ENCODE assay signal across 29 mouse cellular contexts in the genomic region with DNA sequence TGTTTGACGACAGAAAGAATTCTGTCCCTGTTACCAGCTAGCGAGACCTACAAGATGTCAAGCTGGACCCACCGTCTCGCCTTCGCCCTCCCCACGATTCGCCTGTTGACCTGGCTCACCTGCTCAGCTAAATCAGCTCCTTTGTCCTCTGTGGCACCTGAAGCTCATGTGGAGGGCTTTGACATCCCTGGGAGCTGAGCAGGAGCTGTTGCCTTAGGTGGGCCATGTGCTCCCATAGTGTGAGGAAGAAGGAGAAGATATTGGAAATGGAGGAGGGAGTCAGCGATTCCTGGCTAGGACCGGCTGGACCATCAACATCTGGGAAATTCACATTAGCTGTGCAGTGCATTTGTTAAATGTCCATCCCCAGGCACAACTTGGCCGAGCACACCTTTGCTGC. TPM values are rescaled to one million over a fixed set of nuclear protein-coding genes. Genes with fewer than 3 reads are reported as not detected.
DNase-seq lines count a peak whose midpoint lies in the region; ATAC-seq lines count a peak whose summit lies in the region.
"Had no signal": no experiment of that assay in that cellular context is flagged by ENCODE, and none has a peak within 500 bp of the region (broad histone marks: within the 10 kb centered on the region; RNA-seq: fewer than 3 reads in every experiment).

No protein-coding gene starts in this region.

- H3K36me3 ChIP-seq in intestine, embryonic 14.5 days (ENCODE audit: control insufficient read depth, insufficient read depth, low read length), result peaks cover 74% of the 10 kb centered on the region
- H3K36me3 ChIP-seq in intestine, embryonic 15.5 days, result peaks cover 49% of the 10 kb centered on the region

- no peaks in the 10 kb centered on the region for H3K27me3 ChIP-seq in intestine, embryonic 14.5 days (replicated peaks; ENCODE audit: control insufficient read depth, insufficient read depth, low read length)
- no peaks in the 10 kb centered on the region for H3K27me3 ChIP-seq in intestine, embryonic 15.5 days (replicated peaks)
- H3K27me3 ChIP-seq: CH12.LX; embryonic facial prominence, embryonic 13.5 days; embryonic facial prominence, embryonic 15.5 days; forebrain, embryonic 12.5 days; Patski had no signal

- no peaks in the 10 kb centered on the region for H3K4me1 ChIP-seq in intestine, embryonic 14.5 days (replicated peaks; ENCODE audit: control insufficient read depth, insufficient read depth, low read length)
- no peaks in the 10 kb centered on the region for H3K4me1 ChIP-seq in intestine, embryonic 15.5 days (replicated peaks)
- H3K4me1 ChIP-seq: embryonic facial prominence, embryonic 13.5 days; embryonic facial prominence, embryonic 15.5 days; forebrain, embryonic 12.5 days had no signal

- no peak overlapping the region for H3K9ac ChIP-seq in intestine, embryonic 14.5 days (ENCODE audit: low read length)
- no peak overlapping the region for H3K9ac ChIP-seq in intestine, embryonic 15.5 days
- H3K9ac ChIP-seq: embryonic facial prominence, embryonic 13.5 days; embryonic facial prominence, embryonic 15.5 days; forebrain, embryonic 12.5 days had no signal

- peak; percentile 83 for DNase-seq in heart, adult 11 months
- DNase-seq in heart, postnatal 14 days, result no peak
- DNase-seq in intestine, embryonic 14.5 days (ENCODE audit: low spot score), result peak; percentile 44
- peak; percentile 13 for DNase-seq in c-Kit-negative CD71-positive TER-119-positive erythroid progenitor cells, embryonic 14.5 days (ENCODE audit: low read depth, low spot score)
- DNase-seq in left cerebral cortex, postnatal 25 days (ENCODE audit: low spot score in 2 of 2), result no peak
- DNase-seq: adrenal gland, adult 8-10 months; adrenal gland, postnatal 14 days; adrenal gland, postnatal 36 days; B cell, adult 2 months; cerebellum, adult 11 months; cerebellum, adult 18-20 months; cerebellum, adult 8-10 months; cerebellum, adult 9-11 months; cerebellum, postnatal 14 days; cerebellum, postnatal 36 days; embryo, embryonic 11 days had no signal

- no peaks in the 10 kb centered on the region for H3K9me3 ChIP-seq in intestine, embryonic 14.5 days (ENCODE audit: control insufficient read depth, low read length)
- H3K9me3 ChIP-seq in intestine, embryonic 15.5 days, result no peaks in the 10 kb centered on the region
- H3K9me3 ChIP-seq: embryonic facial prominence, embryonic 13.5 days; embryonic facial prominence, embryonic 15.5 days; forebrain, embryonic 10.5 days; forebrain, embryonic 12.5 days; G1E had no signal

- no peak overlapping the region for H3K4me3 ChIP-seq in intestine, embryonic 14.5 days (ENCODE audit: low read depth, low read length)
- no peak overlapping the region for H3K4me3 ChIP-seq in intestine, embryonic 15.5 days (replicated peaks)
- H3K4me3 ChIP-seq: embryonic facial prominence, embryonic 13.5 days; embryonic facial prominence, embryonic 15.5 days; erythroblast, embryonic 14.5 days; forebrain, embryonic 10.5 days; forebrain, embryonic 12.5 days had no signal

- intact Hi-C loops in heart, postnatal 14 days (cut with DNase I), result no loop called here
- intact Hi-C loops in left cerebral cortex, postnatal 25 days (cut with DNase I), result loop anchor here (5.0 kb wide), 1 partner anchor 33 kb away; no protein-coding TSS in a partner anchor

- no peak overlapping the region for H3K4me2 ChIP-seq in intestine, embryonic 14.5 days (ENCODE audit: low read length)
- no peak overlapping the region for H3K4me2 ChIP-seq in intestine, embryonic 15.5 days (replicated peaks)
- H3K4me2 ChIP-seq: embryonic facial prominence, embryonic 13.5 days; embryonic facial prominence, embryonic 15.5 days; forebrain, embryonic 12.5 days had no signal

- no peak overlapping the region for H3K27ac ChIP-seq in intestine, embryonic 14.5 days (ENCODE audit: low read depth)
- no peak overlapping the region for H3K27ac ChIP-seq in intestine, embryonic 15.5 days
- H3K27ac ChIP-seq: embryonic facial prominence, embryonic 13.5 days; embryonic facial prominence, embryonic 15.5 days; forebrain, embryonic 10.5 days; forebrain, embryonic 12.5 days had no signal

- no peak for ATAC-seq in intestine, embryonic 14.5 days (replicated peaks; ENCODE audit: low FRiP score, low TSS enrichment, low read depth)
- no peak for ATAC-seq in intestine, embryonic 15.5 days
- ATAC-seq: activated CD4-positive, CD25-positive, alpha-beta regulatory T cell, adult 4 months; CD4-positive, CD25-positive, alpha-beta regulatory T cell, adult 4 months; forebrain, embryonic 14.5 days; forebrain, embryonic 16.5 days; Patski had no signal

- WGBS in intestine, embryonic 14.5 days, result 95% methylated on average over 10 of the region's 10 CpGs
- 94% methylated on average over 10 of the region's 10 CpGs for WGBS in intestine, embryonic 15.5 days

RNA-seq across cellular contexts. Expression of gene Klf3, which starts 26.4 kb away (rescaled TPM):
- 10 to 100 TPM; 61.8 to 77.4 TPM for total RNA-seq in heart, postnatal 14 days (2021)
- polyA plus RNA-seq in intestine, embryonic 14.5 days (2014; fragmentation: Nextera tagmentation; extraction: Ambion mirVana), result 75.2 and 88.0 TPM in 2 replicates
- polyA plus RNA-seq in intestine, embryonic 15.5 days (2015; fragmentation: Nextera tagmentation; extraction: Ambion mirVana), result 87.6 and 91.8 TPM in 2 replicates
- total RNA-seq in left cerebral cortex, postnatal 25 days (2021), result 10 to 100 TPM; 25.2 to 26.3 TPM

Comparison
In these comparisons a context has a peak if more than half of its experiments do, and no peak if none do; other contexts are left out.
1. DNase-seq: peak in heart, adult 11 months (single experiment), intestine, embryonic 14.5 days (single experiment) and c-Kit-negative CD71-positive TER-119-positive erythroid progenitor cells, embryonic 14.5 days (single experiment); none in heart, postnatal 14 days (0 of 2) and left cerebral cortex, postnatal 25 days (0 of 2).